9 mouse cellular contexts compared by ENCODE assay signal in the genomic region with DNA sequence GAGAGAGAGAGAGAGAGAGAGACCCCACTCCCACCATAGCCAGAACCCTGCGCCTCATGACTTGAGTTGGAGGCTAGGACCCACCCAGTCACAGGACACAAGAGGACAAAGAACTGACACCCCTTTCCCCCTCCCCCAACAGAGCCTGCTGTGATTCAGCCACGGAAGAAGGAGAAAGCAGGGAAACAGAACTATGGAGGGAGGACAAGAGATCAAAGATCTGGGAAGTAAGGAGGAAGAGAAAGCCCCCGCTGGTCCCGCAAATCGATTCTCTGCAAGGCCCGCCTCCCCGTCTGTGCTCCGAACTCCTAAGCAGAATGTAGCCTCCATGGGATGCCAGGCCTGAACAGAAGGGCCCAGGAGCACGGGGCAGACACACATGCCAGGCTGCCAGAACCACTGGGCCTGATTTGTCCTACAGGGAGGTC. TPM values are rescaled to one million over a fixed set of nuclear protein-coding genes. Genes with fewer than 3 reads are reported as not detected.
DNase-seq lines count a peak whose midpoint lies in the region; ATAC-seq lines count a peak whose summit lies in the region.
"Had no signal": no experiment of that assay in that cellular context is flagged by ENCODE, and none has a peak within 500 bp of the region (broad histone marks: within the 10 kb centered on the region; RNA-seq: fewer than 3 reads in every experiment).

No protein-coding gene starts in this region.

- no peak overlapping the region for H3K4me3 ChIP-seq in heart, embryonic 13.5 days
- H3K4me3 ChIP-seq in hindbrain, embryonic 12.5 days = no peak overlapping the region
- no peak overlapping the region for H3K4me3 ChIP-seq in midbrain, embryonic 16.5 days (ENCODE audit: low read depth, low read length)

- H3K27me3 ChIP-seq in heart, embryonic 13.5 days (replicated peaks) = peaks cover 55% of the 10 kb centered on the region
- peaks cover 17% of the 10 kb centered on the region for H3K27me3 ChIP-seq in hindbrain, embryonic 12.5 days
- H3K27me3 ChIP-seq in midbrain, embryonic 16.5 days (ENCODE audit: control insufficient read depth, insufficient read depth, low read depth, low read length) = no peaks in the 10 kb centered on the region

- H3K4me1 ChIP-seq in heart, embryonic 13.5 days = peaks cover 17% of the 10 kb centered on the region
- H3K4me1 ChIP-seq in hindbrain, embryonic 12.5 days = peaks cover 43% of the 10 kb centered on the region
- H3K4me1 ChIP-seq in midbrain, embryonic 16.5 days (ENCODE audit: control insufficient read depth, insufficient read depth, low read length) = peaks cover 38% of the 10 kb centered on the region

- no peak for ATAC-seq in heart, embryonic 13.5 days (ENCODE audit: extremely low read depth, insufficient number of reproducible peaks, low FRiP score, low TSS enrichment)
- ATAC-seq in hindbrain, embryonic 12.5 days (ENCODE audit: low FRiP score) = 0 out of 2 replicates have a peak, but pooled peaks have one; percentile 54
- ATAC-seq in midbrain, embryonic 16.5 days = peak; percentile 25; the same call in 1 of the 2 replicates
- ATAC-seq in frontal cortex, adult (ENCODE audit: low TSS enrichment) = no peak

- DNase-seq in heart, adult 11 months = no peak
- peak; percentile 87 for DNase-seq in cerebellum, adult 9-10 months
- DNase-seq in frontal cortex, postnatal 25 days (ENCODE audit: low spot score in 2 of 2) = no peak
- DNase-seq in frontal cortex, postnatal 36 days (ENCODE audit: low spot score in 2 of 2) = no peak
- DNase-seq: layer of hippocampus, adult 9-11 months had no signal

- H3K9ac ChIP-seq in heart, embryonic 13.5 days = no peak overlapping the region
- peak overlapping the region; percentile 38; the same call in 1 of the 2 replicates for H3K9ac ChIP-seq in hindbrain, embryonic 12.5 days
- no peak overlapping the region for H3K9ac ChIP-seq in midbrain, embryonic 16.5 days (ENCODE audit: low read depth, low read length)

- H3K36me3 ChIP-seq in heart, embryonic 13.5 days = no peaks in the 10 kb centered on the region
- no peaks in the 10 kb centered on the region for H3K36me3 ChIP-seq in hindbrain, embryonic 12.5 days
- no peaks in the 10 kb centered on the region for H3K36me3 ChIP-seq in midbrain, embryonic 16.5 days (ENCODE audit: control insufficient read depth, insufficient read depth, low read length)

- no peaks in the 10 kb centered on the region for H3K9me3 ChIP-seq in heart, embryonic 13.5 days
- H3K9me3 ChIP-seq in hindbrain, embryonic 12.5 days (replicated peaks) = 0 out of 2 replicates have a peak, but pooled peaks cover 3% of the 10 kb centered on the region
- no peaks in the 10 kb centered on the region for H3K9me3 ChIP-seq in midbrain, embryonic 16.5 days (replicated peaks; ENCODE audit: control insufficient read depth, low read length, poor library complexity, severe bottlenecking)

- H3K4me2 ChIP-seq in heart, embryonic 13.5 days = peak overlapping the region; percentile 38
- peak overlapping the region; percentile 38 for H3K4me2 ChIP-seq in hindbrain, embryonic 12.5 days (replicated peaks)
- H3K4me2 ChIP-seq in midbrain, embryonic 16.5 days (ENCODE audit: low read length) = peak overlapping the region; percentile 39; the same call in 1 of the 2 replicates

- WGBS in heart, embryonic 13.5 days = 16% methylated on average over 9 of the region's 9 CpGs
- WGBS in hindbrain, embryonic 12.5 days = 4% methylated on average over 9 of the region's 9 CpGs
- WGBS in midbrain, embryonic 16.5 days = 1% methylated on average over 9 of the region's 9 CpGs

- H3K27ac ChIP-seq in heart, embryonic 13.5 days (replicated peaks) = no peak overlapping the region
- peak overlapping the region; percentile 78 for H3K27ac ChIP-seq in hindbrain, embryonic 12.5 days
- H3K27ac ChIP-seq in midbrain, embryonic 16.5 days (ENCODE audit: low read length) = peak overlapping the region; percentile 73

RNA-seq across cellular contexts. Expression of a gene that starts 12.9 kb away (rescaled TPM):
- 4.6 and 4.9 TPM in 2 replicates for polyA plus RNA-seq in heart, embryonic 13.5 days (2015; fragmentation: Nextera tagmentation; extraction: Ambion mirVana)
- polyA plus RNA-seq in hindbrain, embryonic 12.5 days (2016; fragmentation: Nextera tagmentation; extraction: Ambion mirVana) = 5.0 and 7.1 TPM in 2 replicates
- 6.0 and 7.5 TPM in 2 replicates for polyA plus RNA-seq in midbrain, embryonic 16.5 days (2015; fragmentation: Nextera tagmentation; extraction: Ambion mirVana)

RNA-seq across cellular contexts. Expression of a gene that starts 23.8 kb away (rescaled TPM):
- polyA plus RNA-seq in heart, embryonic 13.5 days (2015; fragmentation: Nextera tagmentation; extraction: Ambion mirVana) = 0.09 and 0.20 TPM in 2 replicates
- 47.3 and 48.7 TPM in 2 replicates for polyA plus RNA-seq in hindbrain, embryonic 12.5 days (2016; fragmentation: Nextera tagmentation; extraction: Ambion mirVana)
- 140 and 146 TPM in 2 replicates for polyA plus RNA-seq in midbrain, embryonic 16.5 days (2015; fragmentation: Nextera tagmentation; extraction: Ambion mirVana)

Comparison
In these comparisons a context has a peak if more than half of its experiments do, and no peak if none do; other contexts are left out.
1. ATAC-seq: peak in hindbrain, embryonic 12.5 days (single experiment) and midbrain, embryonic 16.5 days (single experiment); none in heart, embryonic 13.5 days (single experiment) and frontal cortex, adult (single experiment).
2. RNA of a gene that starts 23.8 kb away (polyA plus RNA-seq): 140 to 146 TPM in midbrain, embryonic 16.5 days and 47.3 to 48.7 TPM in hindbrain, embryonic 12.5 days; 0.09 to 0.20 TPM in heart, embryonic 13.5 days; every median in the first group is over 10 times any median in the second.
3. Peak in every context shown above with its lines, with median percentiles within 50 percentile points of each other: H3K4me2 ChIP-seq.